Mouse (Mus musculus) ES-E14 (cell line): ENCODE data around the gene Wnt7a. TPM values are rescaled to one million over a fixed set of nuclear protein-coding genes. Genes with fewer than 3 reads are reported as not detected.
A peak's percentile ranks its signal among the peaks of the same experiment; 100 is the strongest.

Source experiments
- DNase-seq: peaks from one replicate; pipeline ENCODE4 v3.0.0-alpha.2; 2013; ENCODE audit warnings: low read depth, low spot score
- H3K27ac ChIP-seq: 2 replicates; pipeline ENCODE4 v1.5.1; 2012; ENCODE audit warnings: low read depth, mild to moderate bottlenecking, low read length, moderate library complexity, mixed read lengths; ENCODE audit not compliant: poor library complexity, insufficient read depth, severe bottlenecking
- H3K36me3 ChIP-seq: 2 replicates; pipeline ENCODE4 v1.6.1; 2012; ENCODE audit warnings: mild to moderate bottlenecking, low read length, moderate library complexity, mixed read lengths; ENCODE audit not compliant: control insufficient read depth, poor library complexity, insufficient read depth, severe bottlenecking
- H3K4me1 ChIP-seq, 2 experiments: fragments of 150-350 bp in 1 of 2; sonication (generic) in 1 of 2; 2 replicates each; pipeline ENCODE4 v1.6.1; 2012; ENCODE audit warnings: low read length in 2 of 2, mild to moderate bottlenecking in 1 of 2, mixed read lengths in 1 of 2; ENCODE audit not compliant: control insufficient read depth in 2 of 2, insufficient read depth in 2 of 2, poor library complexity in 1 of 2
- H3K4me3 ChIP-seq, 2 experiments: fragments of 150-350 bp in 1 of 2; sonication (generic) in 1 of 2; 2 replicates each; pipeline ENCODE4 v1.5.1; 2012; ENCODE audit warnings: low read length in 2 of 2, low read depth in 1 of 2, mild to moderate bottlenecking in 1 of 2, mixed read lengths in 1 of 2; ENCODE audit not compliant: insufficient read depth in 1 of 2, poor library complexity in 1 of 2, severe bottlenecking in 1 of 2
- H3K9ac ChIP-seq: 2 replicates; pipeline ENCODE4 v1.6.1; 2012; ENCODE audit warnings: low read depth, mild to moderate bottlenecking, low read length, mixed read lengths; ENCODE audit not compliant: poor library complexity, insufficient read depth, severe bottlenecking
- H3K9me3 ChIP-seq: fragments of 150-350 bp; sonication (generic); 2 replicates; pipeline ENCODE4 v1.6.1; 2012; ENCODE audit warnings: low read depth, mild to moderate bottlenecking, low read length; ENCODE audit not compliant: control insufficient read depth, insufficient read depth
- CHD2 ChIP-seq: IDR thresholded peaks from 2 replicates; pipeline ENCODE4 v1.6.1; 2014; ENCODE audit warnings: mild to moderate bottlenecking, low read depth, low read length, inconsistent platforms
- HCFC1 ChIP-seq: IDR thresholded peaks from 2 replicates; pipeline ENCODE4 v1.6.1; 2012; ENCODE audit warnings: low read length, inconsistent platforms, borderline replicate concordance; ENCODE audit not compliant: insufficient read depth
- MAFK ChIP-seq: IDR thresholded peaks from 2 replicates; pipeline ENCODE4 v1.6.1; 2014; ENCODE audit warnings: mild to moderate bottlenecking, low read depth, low read length, inconsistent platforms; ENCODE audit not compliant: insufficient read depth
- ZC3H11A ChIP-seq: IDR thresholded peaks from 2 replicates; pipeline ENCODE4 v1.6.1; 2012; ENCODE audit warnings: low read depth, mild to moderate bottlenecking, inconsistent platforms, low read length, borderline replicate concordance
- ZNF384 ChIP-seq: IDR thresholded peaks from 2 replicates; pipeline ENCODE4 v1.6.1; 2012; ENCODE audit warnings: low read depth, low read length, inconsistent platforms
- in situ Hi-C, 2 experiments: fragments of 600-800 bp; cut with MboI; formaldehyde crosslinking; loops; one replicate each; pipeline ENCODE4 v1.15.1; 2025; ENCODE audit warnings: low sequenced_read_pairs in 2 of 2, inconsistent platforms in 1 of 2; ENCODE audit not compliant: unreplicated experiment in 2 of 2
- total RNA-seq: library from RNA; depleted of rRNA; stranded (reverse); fragments of 300-350 nt; gene quantifications from 2 replicates; pipeline ENCODE4 v1.2.3, GENCODE M21; 2012

The Wnt7a gene
- total RNA-seq, 1 experiment, result 1.0 TPM

- no peak for DNase-seq
- Histone ChIP-seq H3K9ac (no peak overlapping the region), H3K9me3 (no peaks in the 10 kb centered on the region), H3K36me3 (no peaks in the 10 kb centered on the region), H3K27ac (no peak overlapping the region), H3K4me1 (no peaks in the 10 kb centered on the region), H3K4me3 (no peak overlapping the region)
- in situ Hi-C loops, result no loop called here
- TF ChIP-seq HCFC1, result no peak
- no peak for TF ChIP-seq MAFK
- TF ChIP-seq ZNF384, result no peak
- no peak for TF ChIP-seq ZC3H11A
- no peak for TF ChIP-seq CHD2
These were observed 38.6 kb downstream of the Wnt7a start for GRCm38 (mm10) chr6:91372586-91372971.

- peak; percentile 44 for DNase-seq
- no peak overlapping the region for H3K4me3 ChIP-seq
- H3K36me3 ChIP-seq, result no peaks in the 10 kb centered on the region
- no peak overlapping the region for H3K9ac ChIP-seq
- H3K4me1 ChIP-seq, result no peaks in the 10 kb centered on the region
- H3K9me3 ChIP-seq, result no peaks in the 10 kb centered on the region
- no peak overlapping the region for H3K27ac ChIP-seq
- TF ChIP-seq MAFK, result no peak
- TF ChIP-seq ZC3H11A, result no peak
- TF ChIP-seq CHD2, result no peak
- no peak for TF ChIP-seq HCFC1
- TF ChIP-seq ZNF384, result no peak
- in situ Hi-C loops, result no loop called here
These were observed 39.1 kb downstream of the Wnt7a start for GRCm38 (mm10) chr6:91371912-91372585.

- Histone ChIP-seq H3K4me3 (no peak overlapping the region), H3K4me1 (no peaks in the 10 kb centered on the region), H3K9me3 (no peaks in the 10 kb centered on the region), H3K27ac (no peak overlapping the region), H3K9ac (no peak overlapping the region), H3K36me3 (no peaks in the 10 kb centered on the region)
- TF ChIP-seq ZC3H11A, result no peak
- TF ChIP-seq ZNF384, result no peak
- no peak for TF ChIP-seq CHD2
- no peak for TF ChIP-seq MAFK
- in situ Hi-C loops, result no loop called here
- no peak for DNase-seq
These were observed 44.4 kb downstream of the Wnt7a start for GRCm38 (mm10) chr6:91366781-91367180.

- DNase-seq, result no peak
- Histone ChIP-seq H3K4me1 (no peaks in the 10 kb centered on the region), H3K9me3 (no peaks in the 10 kb centered on the region), H3K27ac (no peak overlapping the region), H3K9ac (no peak overlapping the region), H3K36me3 (no peaks in the 10 kb centered on the region), H3K4me3 (no peak overlapping the region)
- in situ Hi-C loops, result no loop called here
- TF ChIP-seq HCFC1 (no peak), ZC3H11A (no peak), ZNF384 (no peak), MAFK (no peak), CHD2 (no peak)
These were observed 45.7 kb downstream of the Wnt7a start for GRCm38 (mm10) chr6:91365480-91365879.

GRCm38 (mm10) chr6:91362756-91363155 is 48.4 kb downstream of the Wnt7a start:
- Histone ChIP-seq H3K4me3 (no peak overlapping the region), H3K9ac (no peak overlapping the region), H3K27ac (no peak overlapping the region), H3K36me3 (no peaks in the 10 kb centered on the region), H3K9me3 (no peaks in the 10 kb centered on the region), H3K4me1 (no peaks in the 10 kb centered on the region)
- TF ChIP-seq ZC3H11A (no peak), ZNF384 (no peak), HCFC1 (no peak), MAFK (no peak), CHD2 (no peak)
- in situ Hi-C loops, result no loop called here
- no peak for DNase-seq
